Mouse (Mus musculus) kidney, adult 2 months (tissue): Measurements from ENCODE around the gene Ppp1r14b.

Source experiments
- CTCF ChIP-seq: fragments of 200-500 bp; conservative IDR thresholded peaks from 2 replicates; pipeline ENCODE4 v1.5.1; 2011; ENCODE audit warnings: low read depth, mild to moderate bottlenecking, control low read depth, low read length, moderate library complexity, mixed read lengths; ENCODE audit not compliant: insufficient read depth, insufficient read length
- POLR2A ChIP-seq: fragments of 200-500 bp; IDR thresholded peaks from one replicate; pipeline ENCODE4 v1.6.1; 2011; ENCODE audit warnings: low read depth, low read length, control low read depth

- TF ChIP-seq CTCF: no peak
- TF ChIP-seq POLR2A: peak; percentile 50
These were observed 32.5 kb upstream of the Ppp1r14b start, which contains the start of gene Gpr137 for GRCm38 (mm10) chr19:6942249-6942691.
